Mouse (Mus musculus): ENCODE data around the gene Cep72. TPM values are rescaled to one million over a fixed set of nuclear protein-coding genes. Genes with fewer than 3 reads are reported as not detected.

The Cep72 gene
- polyA plus RNA-seq, 1 experiment, result 11.1 TPM

DNA sequence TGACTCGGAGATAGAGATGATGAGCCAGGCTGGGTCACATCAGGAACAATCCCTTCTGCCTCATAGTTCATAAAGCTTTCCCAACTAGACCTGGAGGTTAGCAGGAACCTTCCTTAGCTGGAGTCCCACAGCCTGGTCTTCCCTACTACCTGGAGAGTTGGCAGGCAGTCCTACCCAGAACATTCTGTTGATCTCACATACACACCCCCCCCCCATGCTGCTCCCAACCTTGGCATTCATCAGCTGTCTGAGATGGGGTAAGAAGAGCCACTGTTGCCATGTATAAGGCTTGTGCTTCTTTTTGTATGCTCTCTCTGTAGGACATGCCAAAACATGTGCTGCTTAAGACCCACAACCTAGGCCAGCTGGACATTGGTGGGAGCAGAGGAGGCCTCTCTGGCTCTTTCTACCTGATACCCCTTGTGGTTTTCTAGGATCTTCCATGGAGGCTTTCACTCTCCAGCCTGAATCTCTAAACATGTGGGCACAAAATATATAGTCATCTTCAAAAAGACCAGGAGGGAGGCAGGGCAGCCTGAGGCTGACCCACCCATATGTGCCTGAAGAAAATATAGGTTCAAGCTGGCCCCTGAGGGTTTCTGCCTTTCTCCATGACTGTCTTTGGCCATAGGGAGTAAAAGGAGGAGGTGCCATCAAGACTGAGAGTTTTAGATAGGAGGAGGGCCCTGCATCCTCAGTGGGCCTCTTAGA, 1.4 kb upstream of the Cep72 start:
- no peak for DNase-seq
- 100% methylated on average over 1 of the region's 1 CpGs for WGBS
- no peak overlapping the region for H3K27ac ChIP-seq (ENCODE audit: control insufficient read depth, insufficient read depth, low read length)
- H3K4me1 ChIP-seq (replicated peaks; ENCODE audit: control insufficient read depth, insufficient read depth, low read length), result no peaks in the 10 kb centered on the region
- no peak overlapping the region for H3K4me3 ChIP-seq (ENCODE audit: control insufficient read depth, insufficient read depth, low read length)
- H3K36me3 ChIP-seq (ENCODE audit: control insufficient read depth, insufficient read depth, low read length), result no peaks in the 10 kb centered on the region
- TF ChIP-seq POLR2A (IDR thresholded peaks at IDR 0.05; ENCODE audit: control insufficient read depth, extremely low read depth, insufficient read depth, low read length, poor library complexity) (no peak), CTCF (IDR thresholded peaks at IDR 0.05; ENCODE audit: borderline replicate concordance, control insufficient read depth, extremely low read depth, insufficient read depth, low read length, poor library complexity) (no peak)
- H3K27me3 ChIP-seq (ENCODE audit: control insufficient read depth, insufficient read depth, low read length), result no peaks in the 10 kb centered on the region

DNA sequence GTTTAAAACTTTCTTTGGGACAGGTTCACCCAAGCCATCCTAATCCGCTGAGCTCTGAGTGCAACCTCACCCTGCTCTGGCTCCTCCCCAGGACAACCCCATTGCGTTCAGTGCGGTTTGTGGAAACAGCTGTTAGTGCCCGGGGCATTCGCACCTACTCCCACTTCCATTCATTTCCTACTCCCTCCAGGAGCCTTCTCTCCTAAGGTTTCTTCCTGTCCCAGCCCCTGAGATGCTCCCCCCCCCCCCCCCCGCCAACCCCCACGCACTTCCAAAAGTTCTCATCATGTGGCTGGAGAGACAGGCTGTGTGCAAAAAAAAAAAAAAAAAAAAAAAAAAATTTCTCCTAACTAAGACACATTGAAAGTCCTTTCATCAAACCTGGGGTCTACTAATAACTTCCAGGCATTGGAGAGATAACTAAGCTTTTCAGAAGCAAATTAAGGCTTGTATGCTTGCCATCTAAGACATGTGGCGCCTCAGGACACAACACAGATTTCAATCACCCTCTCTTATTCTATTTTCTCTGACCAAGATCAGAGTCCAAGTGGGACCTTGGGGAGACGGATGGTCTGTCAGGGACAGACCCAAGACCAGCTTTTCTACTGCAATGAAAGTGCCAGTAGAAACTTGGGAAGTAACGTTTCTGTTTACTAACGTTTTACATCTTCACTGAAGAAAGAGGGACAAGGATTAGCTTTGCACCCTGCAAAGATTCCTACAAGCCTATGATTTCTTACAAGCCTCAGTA, 454 bp upstream of the Cep72 start:
- Histone ChIP-seq H3K36me3 (ENCODE audit: control insufficient read depth, insufficient read depth, low read length) (no peaks in the 10 kb centered on the region), H3K27me3 (ENCODE audit: control insufficient read depth, insufficient read depth, low read length) (no peaks in the 10 kb centered on the region), H3K4me3 (ENCODE audit: control insufficient read depth, insufficient read depth, low read length) (peak overlapping the region; percentile 21), H3K27ac (ENCODE audit: control insufficient read depth, insufficient read depth, low read length) (no peak overlapping the region), H3K4me1 (replicated peaks; ENCODE audit: control insufficient read depth, insufficient read depth, low read length) (no peaks in the 10 kb centered on the region)
- TF ChIP-seq POLR2A (IDR thresholded peaks at IDR 0.05; ENCODE audit: control insufficient read depth, extremely low read depth, insufficient read depth, low read length, poor library complexity) (no peak), CTCF (IDR thresholded peaks at IDR 0.05; ENCODE audit: borderline replicate concordance, control insufficient read depth, extremely low read depth, insufficient read depth, low read length, poor library complexity) (no peak)
- 33% methylated on average over 11 of the region's 11 CpGs for WGBS
- no peak for DNase-seq

DNA sequence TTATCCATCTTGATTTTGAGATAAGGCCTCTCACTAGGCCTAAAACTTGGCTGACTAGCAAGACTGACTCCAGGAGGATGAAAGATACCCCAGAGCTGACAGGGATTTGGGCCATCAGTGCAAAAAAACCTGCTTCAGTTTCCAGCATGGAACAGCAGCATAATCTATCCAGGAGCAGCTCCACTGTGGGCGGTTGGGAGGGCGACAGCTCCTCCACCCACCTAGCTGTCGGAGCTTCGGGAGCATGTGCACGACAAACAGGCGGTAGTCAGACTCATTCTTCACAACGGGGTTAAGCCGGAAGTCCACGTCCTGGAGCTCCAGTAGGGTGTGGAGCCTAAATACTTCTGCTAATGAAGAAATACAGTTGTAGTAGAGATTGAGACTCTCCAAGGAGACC, 4.0 kb downstream of the Cep72 start:
- no peak overlapping the region for H3K27ac ChIP-seq (ENCODE audit: control insufficient read depth, insufficient read depth, low read length)
- 98% methylated on average over 9 of the region's 9 CpGs for WGBS
- peaks cover 5% of the 10 kb centered on the region; the same call in 1 of the 2 replicates for H3K36me3 ChIP-seq (ENCODE audit: control insufficient read depth, insufficient read depth, low read length)
- no peak for TF ChIP-seq CTCF (IDR thresholded peaks at IDR 0.05; ENCODE audit: borderline replicate concordance, control insufficient read depth, extremely low read depth, insufficient read depth, low read length, poor library complexity)
- no peak for TF ChIP-seq POLR2A (IDR thresholded peaks at IDR 0.05; ENCODE audit: control insufficient read depth, extremely low read depth, insufficient read depth, low read length, poor library complexity)
- no peak overlapping the region for H3K4me3 ChIP-seq (ENCODE audit: control insufficient read depth, insufficient read depth, low read length)
- no peaks in the 10 kb centered on the region for H3K4me1 ChIP-seq (replicated peaks; ENCODE audit: control insufficient read depth, insufficient read depth, low read length)
- no peak for DNase-seq
- no peaks in the 10 kb centered on the region for H3K27me3 ChIP-seq (ENCODE audit: control insufficient read depth, insufficient read depth, low read length)

DNA sequence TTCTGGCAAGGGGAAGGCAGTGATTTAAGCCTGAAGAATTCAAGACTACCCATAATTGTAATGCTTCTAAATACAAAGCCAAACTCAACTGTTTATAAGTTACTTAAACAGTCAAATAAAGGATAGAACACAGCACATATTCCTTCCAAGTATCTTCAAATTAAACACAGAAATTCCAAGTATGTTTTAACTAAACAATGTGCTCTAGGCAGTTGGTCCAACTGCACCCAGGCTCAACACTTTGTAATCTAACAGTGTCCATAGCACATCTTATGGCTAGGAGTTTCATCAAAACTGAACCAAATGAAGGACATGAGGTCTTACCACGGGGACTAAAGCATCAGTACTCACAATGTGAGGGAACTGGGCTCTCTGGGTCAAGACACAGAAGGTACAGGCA, 5.9 kb downstream of the Cep72 start:
- no peaks in the 10 kb centered on the region for H3K27me3 ChIP-seq (ENCODE audit: control insufficient read depth, insufficient read depth, low read length)
- TF ChIP-seq POLR2A (IDR thresholded peaks at IDR 0.05; ENCODE audit: control insufficient read depth, extremely low read depth, insufficient read depth, low read length, poor library complexity), result no peak
- no peak for TF ChIP-seq CTCF (IDR thresholded peaks at IDR 0.05; ENCODE audit: borderline replicate concordance, control insufficient read depth, extremely low read depth, insufficient read depth, low read length, poor library complexity)
- no peak overlapping the region for H3K4me3 ChIP-seq (ENCODE audit: control insufficient read depth, insufficient read depth, low read length)
- 87% methylated on average over 1 of the region's 1 CpGs for WGBS
- H3K4me1 ChIP-seq (replicated peaks; ENCODE audit: control insufficient read depth, insufficient read depth, low read length), result no peaks in the 10 kb centered on the region
- no peak overlapping the region for H3K27ac ChIP-seq (ENCODE audit: control insufficient read depth, insufficient read depth, low read length)
- no peak for DNase-seq
- peaks cover 5% of the 10 kb centered on the region; the same call in 1 of the 2 replicates for H3K36me3 ChIP-seq (ENCODE audit: control insufficient read depth, insufficient read depth, low read length)

DNA sequence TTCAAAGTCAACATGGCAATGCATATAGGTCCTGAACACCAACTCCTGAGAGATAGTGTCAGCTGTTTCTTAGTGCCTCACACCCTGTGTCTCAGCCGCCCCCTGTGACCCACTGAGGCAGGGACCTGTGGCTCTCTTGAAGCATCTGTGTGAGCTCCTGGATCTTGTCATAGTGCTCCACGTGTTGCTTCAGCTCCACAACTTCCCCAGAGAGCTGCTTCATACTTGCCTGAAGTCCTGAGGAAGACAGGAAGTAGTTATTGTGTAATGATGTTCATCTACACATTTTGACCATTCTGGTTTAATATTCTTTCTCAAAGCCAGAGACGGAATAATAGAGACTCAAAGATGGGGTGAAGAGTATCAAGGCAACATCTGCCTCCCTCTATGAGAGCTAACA, 22.2 kb downstream of the Cep72 start:
- Histone ChIP-seq H3K36me3 (ENCODE audit: control insufficient read depth, insufficient read depth, low read length) (peaks cover 14% of the 10 kb centered on the region; the same call in 1 of the 2 replicates), H3K27ac (ENCODE audit: control insufficient read depth, insufficient read depth, low read length) (no peak overlapping the region), H3K4me3 (ENCODE audit: control insufficient read depth, insufficient read depth, low read length) (no peak overlapping the region), H3K27me3 (ENCODE audit: control insufficient read depth, insufficient read depth, low read length) (no peaks in the 10 kb centered on the region), H3K4me1 (replicated peaks; ENCODE audit: control insufficient read depth, insufficient read depth, low read length) (no peaks in the 10 kb centered on the region; the same call in 1 of the 2 replicates)
- DNase-seq, result no peak
- TF ChIP-seq CTCF (IDR thresholded peaks at IDR 0.05; ENCODE audit: borderline replicate concordance, control insufficient read depth, extremely low read depth, insufficient read depth, low read length, poor library complexity), result no peak
- no peak for TF ChIP-seq POLR2A (IDR thresholded peaks at IDR 0.05; ENCODE audit: control insufficient read depth, extremely low read depth, insufficient read depth, low read length, poor library complexity)
- WGBS, result 88% methylated on average over 3 of the region's 3 CpGs

DNA sequence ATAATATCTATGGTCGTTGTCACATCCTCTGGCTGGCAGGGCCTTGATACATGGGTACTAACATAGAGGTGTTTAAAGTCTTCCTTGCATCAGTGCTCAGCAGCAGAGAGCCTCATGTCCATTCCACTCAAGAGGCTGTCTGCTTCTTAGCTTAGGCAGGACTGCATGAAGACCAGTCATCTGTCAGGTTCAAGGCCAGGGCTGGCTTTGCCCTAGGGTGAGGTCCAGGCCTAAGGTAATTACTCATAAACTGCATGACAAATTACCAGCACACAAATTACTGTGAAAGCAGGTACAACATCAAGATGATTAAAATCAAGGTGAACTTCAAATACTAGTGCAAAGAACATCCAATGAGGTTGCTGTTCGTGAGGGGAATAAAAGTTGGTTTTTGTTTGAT, 26.3 kb downstream of the Cep72 start:
- TF ChIP-seq POLR2A (IDR thresholded peaks at IDR 0.05; ENCODE audit: control insufficient read depth, extremely low read depth, insufficient read depth, low read length, poor library complexity) (no peak), CTCF (IDR thresholded peaks at IDR 0.05; ENCODE audit: borderline replicate concordance, control insufficient read depth, extremely low read depth, insufficient read depth, low read length, poor library complexity) (no peak)

More for the DNA sequence above, 26.3 kb downstream of the Cep72 start:
- H3K4me3 ChIP-seq (ENCODE audit: control insufficient read depth, insufficient read depth, low read length), result no peak overlapping the region
- no peaks in the 10 kb centered on the region; the same call in 1 of the 2 replicates for H3K4me1 ChIP-seq (replicated peaks; ENCODE audit: control insufficient read depth, insufficient read depth, low read length)
- 90% methylated on average over 2 of the region's 2 CpGs for WGBS
- no peak overlapping the region for H3K27ac ChIP-seq (ENCODE audit: control insufficient read depth, insufficient read depth, low read length)
- no peak for DNase-seq
- H3K27me3 ChIP-seq (ENCODE audit: control insufficient read depth, insufficient read depth, low read length), result no peaks in the 10 kb centered on the region
- peaks cover 4% of the 10 kb centered on the region; the same call in 1 of the 2 replicates for H3K36me3 ChIP-seq (ENCODE audit: control insufficient read depth, insufficient read depth, low read length)

Measured in thymus, adult 2 months (tissue).